Comparison of ENCODE assay signal across 24 mouse cellular contexts in the genomic region with DNA sequence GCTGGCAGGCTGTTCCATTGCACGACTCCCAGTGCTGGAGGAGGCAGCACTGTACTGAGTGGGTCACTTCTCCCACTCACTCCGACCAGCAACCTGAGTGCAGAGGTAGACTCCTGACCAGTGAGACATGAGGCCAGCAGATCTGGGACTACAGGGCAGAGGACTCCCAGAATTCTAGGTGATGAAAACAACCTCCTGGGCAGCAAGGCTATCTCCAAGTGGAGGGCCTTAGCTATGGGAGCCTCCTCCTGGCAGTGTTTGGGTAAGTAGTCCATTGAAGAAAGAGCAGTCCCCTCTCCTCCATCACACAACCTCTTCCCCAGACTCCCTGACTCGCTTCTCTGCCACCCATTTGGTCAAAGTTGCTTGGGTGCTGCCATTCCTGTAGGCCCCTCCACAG. TPM values are rescaled to one million over a fixed set of nuclear protein-coding genes. Genes with fewer than 3 reads are reported as not detected.
"Had no signal": no experiment of that assay in that cellular context is flagged by ENCODE, and none has a peak within 500 bp of the region (broad histone marks: within the 10 kb centered on the region; RNA-seq: fewer than 3 reads in every experiment).

No protein-coding gene starts in this region.

- H3K27ac ChIP-seq: lung, embryonic 15.5 days; macrophage; midbrain, embryonic 13.5 days; midbrain, embryonic 15.5 days; neural tube, embryonic 12.5 days; stomach, embryonic 15.5 days had no signal

- DNase-seq: lung, adult 2 months; lung, postnatal 14 days; lung, postnatal 36 days; right cerebral cortex, postnatal 14 days; thymus, adult 18-20 months; thymus, postnatal 14 days; thymus, postnatal 36 days had no signal

- H3K36me3 ChIP-seq: lung, embryonic 15.5 days; midbrain, embryonic 13.5 days; midbrain, embryonic 15.5 days; neural tube, embryonic 12.5 days; stomach, embryonic 15.5 days had no signal

- ATAC-seq: lung, postnatal 0 days; midbrain, embryonic 13.5 days; midbrain, embryonic 15.5 days had no signal

- H3K9ac ChIP-seq: lung, embryonic 15.5 days; midbrain, embryonic 13.5 days; midbrain, embryonic 15.5 days; neural tube, embryonic 12.5 days; stomach, embryonic 15.5 days had no signal

- H3K27me3 ChIP-seq: lung, embryonic 15.5 days; midbrain, embryonic 13.5 days; midbrain, embryonic 15.5 days; neural tube, embryonic 12.5 days; stomach, embryonic 15.5 days had no signal

- H3K4me1 ChIP-seq: lung, embryonic 15.5 days; megakaryocyte, embryonic 14.5 days; midbrain, embryonic 13.5 days; midbrain, embryonic 15.5 days; neural tube, embryonic 12.5 days; stomach, embryonic 15.5 days had no signal

- H3K4me2 ChIP-seq: lung, embryonic 15.5 days; midbrain, embryonic 11.5 days; midbrain, embryonic 13.5 days; midbrain, embryonic 15.5 days; neural tube, embryonic 12.5 days; stomach, embryonic 15.5 days had no signal

- H3K9me3 ChIP-seq: lung, embryonic 15.5 days; midbrain, embryonic 13.5 days; midbrain, embryonic 15.5 days; neural tube, embryonic 12.5 days; stomach, embryonic 15.5 days had no signal

- H3K4me3 ChIP-seq: lung, embryonic 15.5 days; megakaryocyte, embryonic 14.5 days; midbrain, embryonic 13.5 days; midbrain, embryonic 15.5 days; neural tube, embryonic 12.5 days; stomach, embryonic 15.5 days had no signal

RNA-seq across cellular contexts. Expression of a gene that starts 31.6 kb away (rescaled TPM):
- total RNA-seq: megakaryocyte progenitor cell, adult 5-6 weeks; midbrain, postnatal 0 days; monocyte, adult 5-6 weeks; neutrophil, adult 5-6 weeks had no signal
- polyA plus RNA-seq: liver, embryonic 16.5 days; lung, adult 2 months; lung, embryonic 15.5 days; lung, postnatal 0 days; macrophage; midbrain, embryonic 11.5 days; midbrain, embryonic 13.5 days; midbrain, embryonic 15.5 days; midbrain, postnatal 0 days; neural tube, embryonic 14.5 days; spleen, adult 2 months; stomach, embryonic 15.5 days; thymus, postnatal 0 days had no signal
